Mouse (Mus musculus) v-Abl transformed pro-B cells (cell line): ENCODE data around the gene Cmc4.

Experiments used
- in situ Hi-C, 2 experiments: fragments of 400-800 bp; cut with MboI; formaldehyde crosslinking; loops; one replicate each; pipeline ENCODE4 v1.15.1; 2025; ENCODE audit not compliant: unreplicated experiment in 2 of 2

Gene Cmc4

GRCm38 (mm10) chrX:75415936-75416785 lies at the start of gene Cmc4, which contains the start of the genes Mtcp1 and Brcc3:
Gene Cmc4, minus strand, starts transcription at chrX:75416584.
Gene Mtcp1, minus strand, starts transcription at chrX:75416588.
Gene Brcc3, plus strand, starts transcription at chrX:75416628.
- in situ Hi-C loops = loop anchor here (25.0 kb wide), 2 partner anchors 979 to 1704 kb away; partner anchors contain the start of genes G6pdx (in 2 of the 2), Abcd1 (in 1 of the 2) and Bcap31 (in 1 of the 2)

DNA sequence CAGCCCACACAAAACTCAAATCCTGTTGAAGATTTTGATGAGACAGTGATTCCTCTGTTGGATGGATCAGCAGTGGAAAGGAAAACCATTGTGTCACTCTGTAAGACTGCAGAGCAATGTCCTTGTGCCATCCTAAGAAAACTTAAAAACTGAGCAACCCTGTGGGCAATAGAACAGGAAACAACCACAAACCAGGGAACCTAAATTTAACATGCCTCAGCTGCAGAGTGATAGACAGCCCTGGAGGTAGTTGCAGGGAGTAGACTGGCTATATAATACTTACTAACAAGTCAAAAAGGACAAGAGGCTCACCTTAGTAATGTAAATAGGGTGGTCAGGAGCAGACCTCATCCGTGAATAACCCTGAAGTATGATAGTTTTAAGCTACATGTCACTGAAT lies 38.2 kb upstream of the Cmc4 start:
- in situ Hi-C loops = no loop called here

DNA sequence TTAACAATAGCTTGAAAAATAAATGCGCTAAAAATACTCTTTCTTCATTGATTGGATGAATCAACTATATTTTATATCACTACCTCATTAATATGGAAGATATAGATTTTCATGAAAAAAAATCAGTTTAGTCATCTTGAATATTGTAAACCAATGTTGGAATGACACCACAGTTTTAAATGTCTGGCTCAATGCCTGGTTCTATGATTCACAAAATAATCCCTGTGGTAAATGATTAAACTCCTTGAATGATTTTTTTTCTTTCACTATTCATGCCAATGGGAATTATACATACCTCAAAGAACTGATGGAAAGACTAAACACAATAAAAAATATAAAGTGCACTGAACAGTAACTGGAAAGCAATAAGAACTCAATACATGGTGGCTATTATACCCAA lies 6.7 kb downstream of the Cmc4 start:
- in situ Hi-C loops = loop anchor here (25.0 kb wide), 2 partner anchors 972 to 1697 kb away; partner anchors contain the start of genes G6pdx (in 2 of the 2), Abcd1 (in 1 of the 2) and Bcap31 (in 1 of the 2)

DNA sequence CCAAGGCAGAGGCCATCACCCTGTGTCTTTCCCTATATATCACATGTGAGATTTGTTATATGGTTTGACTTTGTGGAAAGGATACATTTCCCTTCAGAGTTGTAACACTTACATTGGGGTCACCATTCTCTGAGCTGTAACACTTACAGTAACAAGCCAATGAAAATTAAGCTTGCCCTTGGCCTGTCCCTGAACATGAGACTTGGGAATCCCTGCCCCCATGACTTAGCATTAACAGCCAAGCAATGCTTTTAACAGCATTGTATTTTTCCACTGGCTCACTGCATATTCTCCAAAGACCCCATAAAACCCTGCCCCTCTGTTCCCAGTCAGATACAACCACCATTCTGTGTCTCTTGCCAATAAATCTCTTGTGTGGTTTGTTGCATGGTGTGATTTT lies 13.0 kb downstream of the Cmc4 start:
- in situ Hi-C loops = loop anchor here (25.0 kb wide), 2 partner anchors 966 to 1691 kb away; partner anchors contain the start of genes G6pdx (in 2 of the 2), Abcd1 (in 1 of the 2) and Bcap31 (in 1 of the 2)

GRCm38 (mm10) chrX:75402668-75403067 lies 13.7 kb downstream of the Cmc4 start:
- in situ Hi-C loops = loop anchor here (25.0 kb wide), 2 partner anchors 965 to 1690 kb away; partner anchors contain the start of genes G6pdx (in 2 of the 2), Abcd1 (in 1 of the 2) and Bcap31 (in 1 of the 2)

DNA sequence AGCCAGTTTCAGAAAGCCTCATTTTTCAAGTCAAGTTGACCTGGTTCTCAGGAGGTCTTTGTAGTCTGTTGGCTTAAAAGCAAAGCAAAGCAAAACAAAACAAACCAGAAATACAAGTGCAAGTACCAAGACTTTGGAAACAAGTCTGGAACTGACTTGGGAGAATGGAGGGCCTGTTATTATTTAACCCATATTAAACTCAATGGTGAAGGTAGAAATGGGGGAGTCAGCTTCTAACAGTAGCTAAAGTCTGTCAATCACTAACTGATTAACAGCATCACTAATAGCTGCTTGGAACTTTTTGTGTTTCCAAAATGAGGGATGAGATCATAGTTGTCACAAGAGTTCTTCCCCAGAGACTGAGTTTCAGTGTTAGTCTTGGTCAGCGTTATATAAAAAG lies 16.9 kb downstream of the Cmc4 start:
- in situ Hi-C loops = loop anchor here (25.0 kb wide), 1 partner anchor 287 kb away; no protein-coding TSS in a partner anchor

DNA sequence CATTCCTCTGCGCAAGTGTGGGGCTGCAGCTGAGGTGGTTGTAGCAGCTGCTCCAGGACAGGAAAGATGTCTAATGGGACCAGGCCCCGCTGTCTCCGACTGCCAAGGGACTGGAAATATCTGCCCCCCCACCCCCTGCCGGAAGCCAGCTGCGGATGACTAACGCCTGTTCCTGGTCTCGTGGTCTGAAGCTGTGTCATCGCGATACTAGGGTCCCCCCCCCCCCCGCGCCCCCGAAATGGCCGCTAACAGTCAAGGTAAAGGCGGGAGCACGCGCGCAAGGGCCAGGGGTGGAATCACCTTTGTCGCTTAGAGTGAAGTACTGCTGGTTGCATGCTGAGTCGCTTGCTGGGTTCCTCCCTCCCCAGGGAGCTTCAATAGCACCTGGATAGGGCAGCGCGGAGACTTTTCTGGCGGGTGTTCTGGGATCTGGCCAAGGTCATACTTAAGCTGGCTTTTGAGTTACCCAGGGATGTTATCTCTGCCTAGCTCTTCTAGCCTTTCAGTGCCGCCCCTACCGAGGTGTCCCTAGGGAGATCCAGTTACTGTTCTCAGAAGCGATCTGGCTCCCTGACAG lies 34.1 kb downstream of the Cmc4 start, which contains the start of the genes Fundc2 and F8:
Gene Fundc2, plus strand, starts transcription at position 205 of the 577 bp plus-strand sequence.
Gene F8, minus strand, starts transcription at position 421 of the 577 bp plus-strand sequence.
- in situ Hi-C loops = loop anchor here (10.0 to 25.0 kb wide), 2 partner anchors 270 to 293 kb away; no protein-coding TSS in a partner anchor

DNA sequence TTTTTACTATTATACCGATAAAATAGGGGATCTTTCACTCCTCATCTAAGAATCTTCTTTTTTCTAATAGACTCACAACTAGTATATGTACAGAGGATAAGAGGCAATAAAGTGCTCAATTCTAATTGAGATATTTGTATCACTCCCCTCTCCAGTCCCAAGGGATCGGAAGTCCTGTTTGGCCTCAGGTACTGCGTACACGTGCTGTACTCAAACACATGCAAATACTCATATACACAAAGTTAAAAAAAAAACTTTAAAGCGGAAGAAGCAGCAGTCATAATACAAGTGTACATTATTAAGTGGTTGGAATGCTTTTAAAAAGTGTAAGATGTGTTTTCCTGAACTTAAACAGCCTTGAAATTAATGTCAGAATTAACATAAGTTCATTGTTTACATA lies 34.7 kb downstream of the Cmc4 start:
- in situ Hi-C loops = loop anchor here (10.0 to 25.0 kb wide), 2 partner anchors 269 to 293 kb away; no protein-coding TSS in a partner anchor

DNA sequence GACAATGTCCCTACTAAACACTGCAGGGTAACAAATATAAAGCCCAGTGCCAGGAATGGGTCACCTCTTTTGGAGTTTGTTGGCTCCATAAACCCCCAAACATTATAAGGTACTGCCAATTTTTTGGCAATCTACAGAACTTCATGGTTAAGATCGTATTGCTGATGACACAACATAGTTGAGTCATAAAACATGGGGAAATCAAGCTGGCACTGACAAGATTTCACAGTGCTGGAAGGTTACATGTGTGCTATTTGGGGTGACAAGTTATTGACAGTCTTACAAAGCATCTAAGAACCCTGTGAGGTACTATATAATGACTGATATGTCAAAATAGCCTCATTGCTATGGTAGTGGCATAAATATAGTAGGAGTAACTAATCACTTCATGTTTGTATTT lies 35.2 kb downstream of the Cmc4 start:
- in situ Hi-C loops = loop anchor here (10.0 to 25.0 kb wide), 2 partner anchors 269 to 294 kb away; no protein-coding TSS in a partner anchor

- in situ Hi-C loops = loop anchor here (25.0 kb wide), 1 partner anchor 265 kb away; no protein-coding TSS in a partner anchor
These were observed 39.6 kb downstream of the Cmc4 start for GRCm38 (mm10) chrX:75376815-75377214.

GRCm38 (mm10) chrX:75372666-75373425 lies 43.5 kb downstream of the Cmc4 start:
- in situ Hi-C loops = no loop called here

GRCm38 (mm10) chrX:75370197-75370596 lies 46.2 kb downstream of the Cmc4 start:
- in situ Hi-C loops = no loop called here
